Mouse (Mus musculus) hindbrain, embryonic 12.5 days (tissue): ENCODE data around the gene Wasl. TPM values are rescaled to one million over a fixed set of nuclear protein-coding genes. Genes with fewer than 3 reads are reported as not detected.

Experiments
- ATAC-seq: fragments of 200-750 bp; cut with Nextera tagmentation; 2 replicates; pipeline ENCODE4 v1.8.0; 2017; ENCODE audit warnings: moderate TSS enrichment; ENCODE audit not compliant: low FRiP score
- H3K27ac ChIP-seq: fragments of 300-500 bp; sonication (generic); 2 replicates; pipeline ENCODE4 v1.5.1; 2016; ENCODE audit warnings: mild to moderate bottlenecking
- H3K27me3 ChIP-seq: fragments of 300-500 bp; sonication (generic); 2 replicates; pipeline ENCODE4 v1.6.1; 2016; ENCODE audit warnings: mild to moderate bottlenecking
- H3K36me3 ChIP-seq: fragments of 300-500 bp; sonication (generic); 2 replicates; pipeline ENCODE4 v1.6.1; 2016; ENCODE audit warnings: mild to moderate bottlenecking
- H3K4me1 ChIP-seq: fragments of 300-500 bp; sonication (generic); 2 replicates; pipeline ENCODE4 v1.6.1; 2016
- H3K4me2 ChIP-seq: fragments of 300-500 bp; sonication (generic); replicated peaks from 2 replicates; pipeline ENCODE4 v1.6.1; 2016; ENCODE audit warnings: mild to moderate bottlenecking
- H3K4me3 ChIP-seq: fragments of 300-500 bp; sonication (generic); 2 replicates; pipeline ENCODE4 v1.5.1; 2016; ENCODE audit warnings: mild to moderate bottlenecking
- H3K9ac ChIP-seq: fragments of 300-500 bp; sonication (generic); 2 replicates; pipeline ENCODE4 v1.6.1; 2016; ENCODE audit warnings: mild to moderate bottlenecking, moderate library complexity
- H3K9me3 ChIP-seq: fragments of 300-500 bp; sonication (generic); replicated peaks from 2 replicates; pipeline ENCODE4 v1.6.1; 2016; ENCODE audit warnings: mild to moderate bottlenecking
- WGBS: fragments of 180-500 bp; shearing (Covaris S2); methylation state at CpG from one replicate; pipeline ENCODE4 v1.1.7; 2016; 5-methylcytosine and 5-hydroxymethylcytosine counted together
- polyA plus RNA-seq: library from polyadenylated mRNA; unstranded; fragments of >200 nt; fragmentation: Nextera tagmentation; extraction: Ambion mirVana; gene quantifications from 2 replicates; pipeline ENCODE4 v1.2.1, GENCODE M21; 2016

Wasl gene
- polyA plus RNA-seq, 1 experiment from 2014 or later: 78.9 TPM

GRCm38 (mm10) chr6:24642161-24642560 is 22.6 kb downstream of the Wasl start:
- no peak overlapping the region for H3K9ac ChIP-seq
- no peaks in the 10 kb centered on the region for H3K36me3 ChIP-seq
- no peak overlapping the region for H3K4me2 ChIP-seq
- no peaks in the 10 kb centered on the region for H3K27me3 ChIP-seq
- no peak overlapping the region for H3K4me3 ChIP-seq
- no peaks in the 10 kb centered on the region for H3K9me3 ChIP-seq
- ATAC-seq: no peak
- H3K4me1 ChIP-seq: no peaks in the 10 kb centered on the region
- H3K27ac ChIP-seq: no peak overlapping the region
- WGBS: 96% methylated on average over 2 of the region's 2 CpGs

- Histone ChIP-seq H3K27ac (no peak overlapping the region), H3K27me3 (no peaks in the 10 kb centered on the region), H3K9ac (no peak overlapping the region), H3K4me3 (no peak overlapping the region), H3K9me3 (no peaks in the 10 kb centered on the region), H3K36me3 (no peaks in the 10 kb centered on the region), H3K4me2 (no peak overlapping the region), H3K4me1 (no peaks in the 10 kb centered on the region)
- 95% methylated on average over 4 of the region's 4 CpGs for WGBS
- no peak for ATAC-seq
Measured at GRCm38 (mm10) chr6:24641286-24641685, 23.5 kb downstream of the Wasl start.

GRCm38 (mm10) chr6:24635814-24636213 is 29.0 kb downstream of the Wasl start:
- H3K4me3 ChIP-seq: no peak overlapping the region
- no peak overlapping the region for H3K27ac ChIP-seq
- no peak overlapping the region for H3K9ac ChIP-seq
- ATAC-seq: no peak
- no peaks in the 10 kb centered on the region for H3K27me3 ChIP-seq
- H3K4me1 ChIP-seq: no peaks in the 10 kb centered on the region
- peaks cover 12% of the 10 kb centered on the region for H3K36me3 ChIP-seq
- no peaks in the 10 kb centered on the region for H3K9me3 ChIP-seq
- 91% methylated on average over 2 of the region's 2 CpGs for WGBS
- H3K4me2 ChIP-seq: no peak overlapping the region

DNA sequence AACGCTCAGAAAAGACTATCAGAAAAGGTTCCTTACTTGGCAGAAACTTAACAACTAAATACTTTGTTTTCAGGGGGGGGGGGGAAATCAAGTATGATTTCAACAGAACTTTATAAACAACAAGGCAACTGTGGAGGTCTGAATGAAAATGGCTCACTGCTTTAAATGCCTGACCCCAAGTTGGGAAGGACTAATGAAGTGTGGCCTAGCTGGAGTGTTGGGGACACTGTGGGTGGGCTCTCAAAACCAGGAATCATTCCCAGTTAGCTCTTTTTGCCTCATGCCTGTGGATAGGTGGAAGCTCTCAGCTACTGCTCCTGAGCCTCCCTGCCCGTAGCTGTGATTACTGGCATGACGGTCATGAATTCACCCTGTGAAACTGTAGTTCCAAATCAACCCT is 30.7 kb downstream of the Wasl start:
- WGBS: 91% methylated on average over 3 of the region's 3 CpGs
- H3K4me2 ChIP-seq: no peak overlapping the region
- no peak overlapping the region for H3K4me3 ChIP-seq
- no peaks in the 10 kb centered on the region for H3K27me3 ChIP-seq
- no peak overlapping the region for H3K9ac ChIP-seq
- no peak for ATAC-seq
- no peaks in the 10 kb centered on the region for H3K4me1 ChIP-seq
- H3K36me3 ChIP-seq: peaks cover 12% of the 10 kb centered on the region
- no peak overlapping the region for H3K27ac ChIP-seq
- H3K9me3 ChIP-seq: no peaks in the 10 kb centered on the region

GRCm38 (mm10) chr6:24632061-24632460 is 32.7 kb downstream of the Wasl start:
- Histone ChIP-seq H3K4me2 (no peak overlapping the region), H3K4me1 (no peaks in the 10 kb centered on the region), H3K4me3 (no peak overlapping the region), H3K27me3 (no peaks in the 10 kb centered on the region), H3K27ac (no peak overlapping the region), H3K36me3 (peaks cover 12% of the 10 kb centered on the region), H3K9ac (no peak overlapping the region), H3K9me3 (no peaks in the 10 kb centered on the region)
- 89% methylated on average over 4 of the region's 4 CpGs for WGBS
- no peak; the same call in 1 of the 2 replicates for ATAC-seq

GRCm38 (mm10) chr6:24628499-24628898 is 36.3 kb downstream of the Wasl start:
- Histone ChIP-seq H3K4me3 (no peak overlapping the region), H3K4me2 (no peak overlapping the region), H3K4me1 (no peaks in the 10 kb centered on the region), H3K27ac (no peak overlapping the region), H3K9me3 (no peaks in the 10 kb centered on the region), H3K27me3 (no peaks in the 10 kb centered on the region), H3K36me3 (peaks cover 17% of the 10 kb centered on the region), H3K9ac (no peak overlapping the region)
- WGBS: 88% methylated on average over 1 of the region's 1 CpGs
- ATAC-seq: no peak

DNA sequence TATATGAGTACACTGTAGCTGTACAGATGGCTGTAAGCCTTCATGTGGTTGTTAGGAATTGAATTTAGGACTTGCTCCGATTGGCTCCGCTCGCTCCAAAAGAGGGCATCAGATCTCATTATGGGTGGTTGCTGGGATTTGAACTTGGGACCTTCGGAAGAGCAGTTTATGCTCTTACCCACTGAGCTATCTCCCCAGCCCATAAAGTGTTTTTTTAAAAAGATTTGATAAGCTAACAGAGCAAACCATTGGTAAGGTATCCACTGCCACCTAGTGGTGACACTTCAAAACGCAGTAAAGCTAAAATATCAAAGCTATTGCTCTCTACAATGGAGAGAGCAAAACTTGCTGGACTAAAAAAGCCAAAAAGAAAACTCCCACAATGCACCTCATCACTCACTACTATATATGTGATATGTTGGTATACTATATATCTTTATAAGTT is 37.2 kb downstream of the Wasl start:
- H3K9ac ChIP-seq: no peak overlapping the region
- no peak overlapping the region for H3K4me2 ChIP-seq
- 65% methylated on average over 5 of the region's 5 CpGs for WGBS
- H3K27ac ChIP-seq: no peak overlapping the region
- H3K4me3 ChIP-seq: no peak overlapping the region
- H3K27me3 ChIP-seq: no peaks in the 10 kb centered on the region
- ATAC-seq: peak; percentile 35; the same call in 1 of the 2 replicates
- H3K4me1 ChIP-seq: no peaks in the 10 kb centered on the region
- no peaks in the 10 kb centered on the region for H3K9me3 ChIP-seq
- H3K36me3 ChIP-seq: 0 out of 2 replicates have a peak, but pooled peaks cover 12% of the 10 kb centered on the region

DNA sequence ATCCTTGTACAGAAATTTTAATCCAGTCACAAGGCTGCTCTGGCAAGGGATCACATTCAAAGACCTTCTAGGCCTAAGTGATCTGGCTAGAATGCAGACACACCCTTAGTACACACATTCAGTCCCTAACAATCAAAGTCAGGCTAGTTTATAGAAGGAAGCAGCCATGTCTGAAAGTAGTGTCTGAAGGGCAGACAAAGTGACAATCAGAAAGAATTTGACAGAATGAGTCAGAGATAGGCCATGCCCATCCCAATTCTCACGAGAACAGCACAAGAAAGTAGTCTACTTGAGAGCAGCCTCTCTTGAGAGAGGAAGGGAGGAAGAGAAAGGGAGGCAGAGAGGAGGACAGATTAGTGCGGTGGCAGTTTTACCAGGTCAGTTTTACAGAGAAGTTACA is 42.7 kb downstream of the Wasl start:
- Histone ChIP-seq H3K4me3 (no peak overlapping the region), H3K36me3 (peaks cover 35% of the 10 kb centered on the region), H3K9me3 (no peaks in the 10 kb centered on the region), H3K4me1 (no peaks in the 10 kb centered on the region), H3K27ac (no peak overlapping the region), H3K4me2 (no peak overlapping the region), H3K9ac (no peak overlapping the region), H3K27me3 (no peaks in the 10 kb centered on the region)
- WGBS: 89% methylated on average over 2 of the region's 2 CpGs
- no peak for ATAC-seq

DNA sequence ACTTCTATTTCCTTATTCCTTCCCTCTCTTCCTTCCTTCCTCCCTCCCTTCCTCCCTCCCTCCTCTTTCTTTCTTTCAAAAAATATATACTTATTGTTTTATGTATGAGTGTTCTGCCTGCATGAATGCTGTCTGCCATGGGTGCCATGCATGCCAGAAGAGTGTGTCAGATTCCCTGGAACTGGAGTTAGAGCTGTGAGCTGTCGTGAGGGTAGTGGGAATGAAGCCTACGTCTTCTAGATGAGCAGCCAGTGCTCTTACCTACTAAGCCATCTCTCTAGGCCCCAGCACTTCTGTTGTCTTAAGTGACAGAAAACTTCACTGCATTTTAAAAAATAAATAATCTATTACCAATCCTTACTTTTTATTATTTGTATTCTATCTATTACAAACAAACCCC is 43.9 kb downstream of the Wasl start:
- Histone ChIP-seq H3K9me3 (no peaks in the 10 kb centered on the region), H3K9ac (no peak overlapping the region), H3K27ac (no peak overlapping the region), H3K4me3 (no peak overlapping the region), H3K4me2 (no peak overlapping the region), H3K4me1 (no peaks in the 10 kb centered on the region), H3K36me3 (peaks cover 36% of the 10 kb centered on the region), H3K27me3 (no peaks in the 10 kb centered on the region)
- WGBS: 92% methylated on average over 2 of the region's 2 CpGs
- ATAC-seq: no peak

DNA sequence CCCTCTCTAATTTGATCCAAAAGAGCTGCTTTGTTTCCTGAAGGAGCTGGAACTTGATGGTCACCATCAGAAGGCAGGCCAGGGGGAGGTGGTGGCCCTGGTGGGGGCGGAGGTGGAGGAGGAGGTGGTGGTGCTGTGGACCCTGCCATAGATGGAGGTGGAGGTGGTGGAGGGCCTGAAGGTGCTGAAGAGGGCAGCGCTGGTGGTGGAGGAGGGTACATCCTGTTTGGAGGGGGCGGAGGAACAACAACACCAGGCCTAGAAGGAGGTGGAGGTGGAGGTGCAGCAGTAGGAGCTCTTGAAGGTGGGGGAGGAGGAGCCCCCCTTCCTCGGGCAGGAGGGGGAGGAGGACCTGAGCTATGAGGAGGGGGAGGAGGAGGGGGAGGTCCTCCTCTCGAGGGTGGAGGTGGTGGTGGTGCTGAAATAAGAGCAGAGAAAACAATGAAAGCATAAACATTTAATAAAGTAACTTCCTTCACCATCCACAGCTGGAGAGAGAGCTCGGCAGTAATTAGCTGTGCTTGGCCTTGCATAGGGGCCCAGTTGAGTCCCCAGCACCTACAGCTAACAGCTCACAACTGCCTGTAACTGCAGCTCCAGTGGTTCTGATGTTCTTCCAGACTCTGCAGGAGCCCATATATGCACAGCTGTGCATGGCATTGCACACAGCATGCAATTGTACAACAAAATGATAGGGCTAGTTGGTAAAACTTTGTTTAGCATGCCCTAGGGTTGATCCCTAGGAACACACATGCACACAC is 45.3 kb downstream of the Wasl start:
- Histone ChIP-seq H3K36me3 (peaks cover 43% of the 10 kb centered on the region), H3K4me1 (no peaks in the 10 kb centered on the region), H3K27me3 (no peaks in the 10 kb centered on the region), H3K27ac (no peak overlapping the region), H3K4me3 (no peak overlapping the region), H3K9ac (no peak overlapping the region), H3K9me3 (no peaks in the 10 kb centered on the region), H3K4me2 (no peak overlapping the region)
- 66% methylated on average over 6 of the region's 6 CpGs for WGBS
- peak; percentile 48; the same call in 1 of the 2 replicates for ATAC-seq

DNA sequence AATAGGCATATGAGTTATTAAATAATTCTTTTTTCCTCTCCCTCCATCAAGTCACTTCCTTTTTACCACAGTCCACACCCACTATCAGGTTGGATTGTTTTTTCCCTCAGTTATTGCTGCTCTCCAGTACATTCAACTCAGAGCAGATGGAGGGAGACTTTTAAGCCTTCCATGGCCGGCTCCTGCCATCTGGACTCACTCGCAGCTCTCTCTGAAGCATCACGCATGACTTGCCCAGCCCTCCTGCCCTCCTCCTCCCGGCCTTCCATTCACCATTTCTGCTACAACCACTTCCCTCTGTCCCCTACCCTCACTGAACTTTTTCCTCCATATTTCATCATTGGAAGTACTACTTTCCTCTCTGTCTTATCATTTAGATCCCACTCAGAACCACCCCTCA is 48.1 kb downstream of the Wasl start:
- Histone ChIP-seq H3K9me3 (no peaks in the 10 kb centered on the region), H3K4me2 (no peak overlapping the region), H3K27ac (no peak overlapping the region), H3K9ac (no peak overlapping the region), H3K4me3 (no peak overlapping the region), H3K36me3 (peaks cover 47% of the 10 kb centered on the region), H3K27me3 (no peaks in the 10 kb centered on the region), H3K4me1 (no peaks in the 10 kb centered on the region)
- no peak for ATAC-seq
- 77% methylated on average over 4 of the region's 4 CpGs for WGBS

DNA sequence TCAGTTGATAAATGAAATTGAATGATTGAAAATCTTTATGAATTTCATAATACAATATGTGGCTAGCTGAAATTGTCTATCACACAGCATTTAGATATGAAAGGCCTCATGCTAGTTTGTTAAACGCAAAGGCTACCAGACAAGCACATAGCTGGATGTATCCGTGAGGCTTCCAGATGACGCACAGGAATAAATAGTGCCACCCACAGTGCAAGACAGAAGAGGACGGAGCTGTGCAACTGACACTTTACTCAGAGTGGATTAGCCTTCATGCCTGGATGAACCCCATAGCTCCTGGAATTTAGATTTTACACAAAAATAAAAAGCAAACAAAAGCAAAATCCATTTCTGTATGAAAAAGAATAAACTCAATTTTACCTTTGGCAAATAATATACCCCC is 50.9 kb downstream of the Wasl start:
- Histone ChIP-seq H3K36me3 (peaks cover 39% of the 10 kb centered on the region), H3K9me3 (no peaks in the 10 kb centered on the region), H3K27me3 (no peaks in the 10 kb centered on the region), H3K4me1 (no peaks in the 10 kb centered on the region), H3K27ac (no peak overlapping the region), H3K9ac (no peak overlapping the region), H3K4me3 (no peak overlapping the region), H3K4me2 (no peak overlapping the region)
- no peak for ATAC-seq
- 76% methylated on average over 4 of the region's 4 CpGs for WGBS

GRCm38 (mm10) chr6:24613346-24613745 is 51.5 kb downstream of the Wasl start:
- Histone ChIP-seq H3K4me2 (no peak overlapping the region), H3K9me3 (no peaks in the 10 kb centered on the region), H3K36me3 (peaks cover 39% of the 10 kb centered on the region), H3K4me3 (no peak overlapping the region), H3K4me1 (no peaks in the 10 kb centered on the region), H3K9ac (no peak overlapping the region), H3K27me3 (no peaks in the 10 kb centered on the region), H3K27ac (no peak overlapping the region)
- WGBS: 98% methylated on average over 6 of the region's 6 CpGs
- no peak for ATAC-seq
